Mouse (Mus musculus): ENCODE measurements around the gene Phf21a. TPM values are rescaled to one million over a fixed set of nuclear protein-coding genes. Genes with fewer than 3 reads are reported as not detected.

Gene Phf21a
- polyA plus RNA-seq, 1 experiment from 2014 or later: 37.2 TPM

DNA sequence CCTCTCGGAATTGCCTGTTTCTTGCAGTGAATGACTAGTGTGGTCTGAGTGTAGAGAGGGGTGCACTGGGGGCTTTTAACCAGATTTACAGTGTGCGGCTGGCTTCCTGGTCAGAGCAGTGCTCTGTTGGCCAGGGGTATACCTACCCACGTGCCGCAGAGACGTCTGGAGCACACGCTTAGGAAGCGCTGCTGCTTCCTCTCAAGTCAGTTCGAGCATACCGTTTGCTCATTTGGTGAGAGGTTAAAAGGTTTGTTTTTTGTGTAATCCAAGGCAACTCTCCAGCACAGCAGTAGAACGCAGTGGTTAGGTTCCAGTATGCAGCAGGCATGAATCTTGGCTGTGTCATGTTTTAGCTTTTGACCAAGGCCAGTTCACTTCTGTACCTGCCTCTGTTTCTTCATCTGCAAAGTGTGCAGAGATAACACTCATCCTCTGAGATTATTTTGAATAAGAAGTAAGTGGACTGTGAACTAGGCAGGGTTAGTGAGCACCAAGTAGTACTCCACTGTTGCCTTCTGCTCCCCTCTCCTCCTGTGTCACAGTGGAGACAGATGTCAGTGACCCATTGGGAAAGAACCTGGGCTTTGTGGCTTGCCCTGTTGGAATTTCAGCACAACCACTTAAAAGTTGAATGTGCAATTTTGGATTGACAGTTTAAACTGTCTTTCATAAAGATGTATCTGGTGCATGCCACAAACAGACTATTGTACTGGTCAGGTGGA lies 106.8 kb downstream of the Phf21a start:
- Histone ChIP-seq H3K36me3 (no peaks in the 10 kb centered on the region), H3K27ac (replicated peaks) (no peak overlapping the region), H3K4me1 (replicated peaks) (peaks cover 19% of the 10 kb centered on the region), H3K4me3 (no peak overlapping the region), H3K9me3 (no peaks in the 10 kb centered on the region), H3K9ac (no peak overlapping the region), H3K4me2 (no peak overlapping the region), H3K27me3 (no peaks in the 10 kb centered on the region)
- WGBS: 70% methylated on average over 10 of the region's 10 CpGs
- no peak for ATAC-seq (ENCODE audit: low FRiP score, low read depth)

DNA sequence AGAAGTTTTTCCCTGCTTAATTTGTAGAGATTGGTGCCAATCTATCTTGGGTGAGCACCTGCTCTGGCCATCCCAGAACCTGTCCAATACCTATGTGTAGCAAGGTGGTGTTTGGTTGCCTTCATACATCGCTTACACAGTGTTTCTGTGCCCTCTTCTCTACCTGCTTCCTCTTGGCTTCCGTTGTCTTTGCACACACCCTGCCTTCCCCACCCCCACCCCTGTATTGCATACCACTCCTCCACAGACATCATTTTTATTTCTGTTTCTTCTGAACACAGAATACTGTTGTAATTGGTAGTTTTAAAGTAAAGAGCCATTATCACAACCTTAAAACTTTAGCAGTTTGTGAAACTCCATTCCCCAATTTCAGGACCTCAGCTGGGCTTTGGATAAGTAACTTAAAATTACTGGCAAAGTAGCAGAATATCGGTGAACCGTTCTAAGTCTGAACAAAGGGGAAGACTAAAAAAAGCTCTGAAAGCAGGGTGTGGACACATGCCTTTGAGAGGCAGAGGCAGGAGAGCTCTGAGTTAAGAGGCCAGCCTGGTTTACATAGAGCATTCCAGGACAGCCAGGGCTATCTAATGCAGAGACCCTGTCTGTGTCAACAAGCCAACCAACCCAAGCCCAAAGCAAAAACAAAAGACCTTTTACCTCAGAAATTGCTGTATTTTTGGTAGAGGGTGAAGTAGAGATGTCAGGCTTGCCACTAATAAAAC lies 109.6 kb downstream of the Phf21a start:
- 80% methylated on average over 4 of the region's 4 CpGs for WGBS
- no peaks in the 10 kb centered on the region for H3K36me3 ChIP-seq
- no peak for ATAC-seq (ENCODE audit: low FRiP score, low read depth)
- H3K27me3 ChIP-seq: no peaks in the 10 kb centered on the region
- H3K4me2 ChIP-seq: no peak overlapping the region
- H3K4me3 ChIP-seq: no peak overlapping the region
- H3K4me1 ChIP-seq (replicated peaks): peaks cover 21% of the 10 kb centered on the region
- no peaks in the 10 kb centered on the region for H3K9me3 ChIP-seq
- H3K27ac ChIP-seq (replicated peaks): no peak overlapping the region
- H3K9ac ChIP-seq: no peak overlapping the region

DNA sequence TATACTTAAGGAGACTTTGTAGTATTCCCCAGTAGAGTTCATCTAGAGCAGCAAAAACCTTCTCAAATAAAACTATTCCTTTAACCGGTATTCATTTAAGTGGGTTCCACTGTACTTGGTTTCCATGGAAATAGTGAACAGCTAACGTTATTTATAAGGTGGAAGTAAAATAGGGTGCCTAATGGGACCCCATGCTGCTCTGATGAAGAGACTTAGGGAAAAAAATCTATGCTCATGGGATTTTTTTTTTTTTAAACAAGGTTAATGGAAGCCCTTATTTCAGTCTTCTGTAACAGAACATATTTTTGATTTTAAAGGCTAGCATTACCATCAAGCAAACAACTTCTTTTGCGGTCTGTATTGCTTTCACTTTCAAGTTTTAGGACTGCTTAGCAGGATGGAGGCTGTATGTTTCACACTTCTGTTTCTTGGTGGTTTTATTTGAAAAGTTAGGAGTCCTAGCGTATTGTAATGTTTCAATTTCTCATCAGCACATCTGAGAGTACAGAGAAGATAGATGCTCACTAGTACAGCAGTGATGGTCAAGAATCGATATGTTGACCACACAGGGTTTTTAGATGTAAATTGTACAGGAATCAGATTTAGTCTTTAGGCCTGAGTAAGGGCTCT lies 112.2 kb downstream of the Phf21a start:
- H3K36me3 ChIP-seq: no peaks in the 10 kb centered on the region
- H3K9ac ChIP-seq: no peak overlapping the region
- no peak overlapping the region for H3K27ac ChIP-seq (replicated peaks)
- no peak overlapping the region for H3K4me3 ChIP-seq
- ATAC-seq (ENCODE audit: low FRiP score, low read depth): no peak
- no peaks in the 10 kb centered on the region for H3K27me3 ChIP-seq
- H3K4me2 ChIP-seq: no peak overlapping the region
- H3K9me3 ChIP-seq: no peaks in the 10 kb centered on the region
- 62% methylated on average over 5 of the region's 5 CpGs for WGBS
- H3K4me1 ChIP-seq (replicated peaks): 0 out of 2 replicates have a peak, but pooled peaks cover 2% of the 10 kb centered on the region

DNA sequence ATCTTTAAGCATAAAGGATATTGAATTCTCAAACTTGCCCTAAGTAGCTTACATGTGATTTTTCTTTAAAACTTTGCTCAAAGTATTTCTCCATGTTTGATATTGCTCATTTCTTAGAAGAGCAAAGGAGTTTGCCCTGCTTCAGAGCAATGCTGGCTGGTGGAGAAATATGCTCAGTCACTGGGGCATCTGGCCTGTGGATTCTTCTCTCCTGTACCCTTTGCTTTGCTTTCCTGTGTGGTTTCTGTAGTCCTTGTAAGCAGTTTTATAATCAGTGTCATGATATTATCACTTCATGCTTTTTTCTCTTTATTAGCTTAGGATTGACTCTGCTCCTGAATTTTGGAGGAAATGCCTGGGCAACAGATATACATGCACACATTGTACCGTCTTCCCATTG lies 117.5 kb downstream of the Phf21a start:
- no peaks in the 10 kb centered on the region for H3K27me3 ChIP-seq
- H3K27ac ChIP-seq (replicated peaks): no peak overlapping the region
- H3K9me3 ChIP-seq: no peaks in the 10 kb centered on the region
- no peak overlapping the region for H3K4me2 ChIP-seq
- H3K9ac ChIP-seq: no peak overlapping the region
- H3K4me3 ChIP-seq: no peak overlapping the region
- no peaks in the 10 kb centered on the region for H3K4me1 ChIP-seq (replicated peaks)
- ATAC-seq (ENCODE audit: low FRiP score, low read depth): no peak
- 0 out of 2 replicates have a peak, but pooled peaks cover under 1% of the 10 kb centered on the region for H3K36me3 ChIP-seq
- 97% methylated on average over 1 of the region's 1 CpGs for WGBS

DNA sequence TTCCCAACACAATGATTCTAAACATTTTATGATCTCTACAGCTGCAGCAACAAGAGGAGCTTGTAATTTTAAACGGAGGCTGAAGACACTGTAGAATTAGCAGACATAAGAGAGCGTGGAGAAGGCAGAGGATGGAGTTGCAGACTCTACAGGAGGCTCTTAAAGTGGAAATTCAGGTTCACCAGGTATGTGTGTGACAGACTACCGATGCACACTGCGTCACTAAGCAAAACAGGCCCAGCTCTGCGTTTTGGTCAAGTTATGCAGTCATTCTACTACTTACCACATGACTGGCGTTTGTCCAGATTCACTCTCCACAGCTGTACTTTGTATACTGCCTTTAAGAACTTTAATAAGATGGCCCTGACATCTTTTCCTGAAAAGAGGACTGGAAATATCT lies 128.5 kb downstream of the Phf21a start:
- H3K27me3 ChIP-seq: no peaks in the 10 kb centered on the region
- H3K9me3 ChIP-seq: no peaks in the 10 kb centered on the region
- no peak for ATAC-seq (ENCODE audit: low FRiP score, low read depth)
- no peak overlapping the region for H3K27ac ChIP-seq (replicated peaks)
- no peaks in the 10 kb centered on the region for H3K4me1 ChIP-seq (replicated peaks)
- H3K36me3 ChIP-seq: peaks cover 15% of the 10 kb centered on the region
- no peak overlapping the region for H3K9ac ChIP-seq
- WGBS: 92% methylated on average over 6 of the region's 6 CpGs
- H3K4me3 ChIP-seq: no peak overlapping the region
- no peak overlapping the region for H3K4me2 ChIP-seq

DNA sequence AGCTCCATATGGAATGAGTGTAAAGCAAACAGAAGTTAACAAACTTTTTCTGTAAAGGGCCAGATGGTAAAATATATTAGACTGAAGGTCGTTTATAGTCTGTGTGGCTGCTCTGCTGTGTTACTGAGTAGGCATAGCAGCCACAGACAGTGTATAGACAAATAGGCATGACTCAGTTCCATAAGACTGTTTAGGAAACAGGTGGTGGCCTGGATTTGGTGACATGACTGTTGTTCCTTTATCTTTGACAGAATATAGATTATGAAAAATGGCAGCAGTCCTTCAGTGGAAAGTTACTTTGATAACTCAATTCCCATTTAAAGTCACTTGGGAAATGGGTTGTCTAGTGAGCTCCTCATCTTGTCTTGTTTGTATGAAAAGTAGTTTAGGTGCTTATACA lies 132.7 kb downstream of the Phf21a start:
- Histone ChIP-seq H3K27me3 (no peaks in the 10 kb centered on the region), H3K36me3 (0 out of 2 replicates have a peak, but pooled peaks cover 9% of the 10 kb centered on the region), H3K4me1 (replicated peaks) (no peaks in the 10 kb centered on the region), H3K4me2 (no peak overlapping the region), H3K9ac (no peak overlapping the region), H3K9me3 (no peaks in the 10 kb centered on the region), H3K4me3 (no peak overlapping the region), H3K27ac (replicated peaks) (no peak overlapping the region)
- WGBS: 85% methylated on average over 1 of the region's 1 CpGs
- ATAC-seq (ENCODE audit: low FRiP score, low read depth): no peak

DNA sequence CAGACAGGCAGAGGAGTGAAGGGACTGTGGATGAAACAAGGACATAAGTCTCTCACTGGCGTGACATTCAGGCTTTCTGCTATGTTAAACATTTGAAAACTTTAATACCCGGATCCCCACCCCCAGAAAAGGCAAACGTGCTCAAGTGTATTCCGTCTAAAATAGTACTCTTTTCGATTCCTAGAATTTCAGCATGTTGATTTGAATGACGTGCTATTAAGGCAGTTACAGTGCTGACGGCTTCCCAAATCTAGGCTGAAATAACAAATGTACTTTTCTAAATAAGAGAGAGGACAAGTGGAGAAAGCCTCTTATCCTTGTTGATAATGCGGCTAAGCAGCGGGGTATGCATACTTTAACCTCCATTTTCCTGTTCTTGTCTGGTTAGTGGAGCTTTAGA lies 137.1 kb downstream of the Phf21a start:
- Histone ChIP-seq H3K9ac (no peak overlapping the region), H3K4me2 (no peak overlapping the region), H3K4me3 (no peak overlapping the region), H3K36me3 (peaks cover 27% of the 10 kb centered on the region; the same call in 1 of the 2 replicates), H3K27ac (replicated peaks) (no peak overlapping the region), H3K27me3 (no peaks in the 10 kb centered on the region), H3K4me1 (replicated peaks) (no peaks in the 10 kb centered on the region), H3K9me3 (no peaks in the 10 kb centered on the region)
- WGBS: 94% methylated on average over 9 of the region's 9 CpGs
- no peak for ATAC-seq (ENCODE audit: low FRiP score, low read depth)

DNA sequence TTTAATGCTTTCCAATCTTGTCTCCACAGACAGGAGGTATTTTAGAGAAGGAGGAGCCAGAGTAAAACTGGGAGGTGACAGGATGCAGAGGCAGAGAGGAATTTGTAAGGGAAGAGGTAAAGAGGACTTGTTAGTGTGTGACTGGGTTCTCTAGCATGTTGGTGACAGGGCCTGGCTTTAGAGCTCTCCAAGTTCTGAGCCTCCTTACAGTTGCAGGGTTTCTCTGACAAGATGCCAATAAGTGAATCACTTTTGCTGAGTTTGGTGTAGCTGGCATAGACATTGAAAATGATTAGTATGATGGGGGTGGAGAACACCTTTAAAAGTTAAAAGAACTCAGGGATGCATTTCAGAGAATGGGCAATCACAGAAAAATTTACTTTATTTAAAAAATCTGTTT lies 138.8 kb downstream of the Phf21a start:
- Histone ChIP-seq H3K9ac (no peak overlapping the region), H3K4me2 (no peak overlapping the region), H3K27me3 (no peaks in the 10 kb centered on the region), H3K4me3 (no peak overlapping the region), H3K4me1 (replicated peaks) (no peaks in the 10 kb centered on the region), H3K27ac (replicated peaks) (no peak overlapping the region), H3K36me3 (peaks cover 35% of the 10 kb centered on the region; the same call in 1 of the 2 replicates), H3K9me3 (no peaks in the 10 kb centered on the region)
- ATAC-seq (ENCODE audit: low FRiP score, low read depth): no peak

DNA sequence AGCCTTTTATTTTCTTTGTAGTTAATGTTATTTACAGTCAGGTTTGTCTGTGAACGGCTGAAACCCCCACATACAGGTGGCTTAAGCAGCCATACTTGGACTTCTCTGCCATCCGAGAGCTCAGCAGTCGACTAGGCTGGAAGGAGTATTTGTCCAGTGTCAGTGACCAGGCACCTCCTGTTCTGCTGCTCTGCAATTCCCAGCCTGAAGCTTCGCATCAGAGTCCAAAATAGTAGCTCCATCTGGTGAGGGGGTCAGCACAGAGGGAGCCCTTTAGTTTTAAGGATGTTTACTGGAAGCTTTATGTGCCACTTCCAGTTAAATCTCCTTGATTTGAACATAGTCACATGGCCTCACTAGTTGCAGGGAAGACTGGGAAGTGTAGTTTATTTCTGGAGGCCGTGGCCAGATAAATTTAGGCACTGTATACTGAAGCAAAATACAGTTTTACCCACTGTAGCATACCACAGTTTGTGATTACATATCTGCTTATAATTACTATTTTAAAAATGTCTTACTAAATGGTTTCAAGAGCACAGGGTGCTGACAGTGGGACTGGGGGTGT lies 141.9 kb downstream of the Phf21a start:
- Histone ChIP-seq H3K9me3 (no peaks in the 10 kb centered on the region), H3K27ac (replicated peaks) (no peak overlapping the region), H3K27me3 (no peaks in the 10 kb centered on the region), H3K4me1 (replicated peaks) (no peaks in the 10 kb centered on the region), H3K9ac (no peak overlapping the region), H3K36me3 (peaks cover 36% of the 10 kb centered on the region; the same call in 1 of the 2 replicates), H3K4me2 (no peak overlapping the region), H3K4me3 (no peak overlapping the region)
- 93% methylated on average over 5 of the region's 5 CpGs for WGBS
- no peak for ATAC-seq (ENCODE audit: low FRiP score, low read depth)

DNA sequence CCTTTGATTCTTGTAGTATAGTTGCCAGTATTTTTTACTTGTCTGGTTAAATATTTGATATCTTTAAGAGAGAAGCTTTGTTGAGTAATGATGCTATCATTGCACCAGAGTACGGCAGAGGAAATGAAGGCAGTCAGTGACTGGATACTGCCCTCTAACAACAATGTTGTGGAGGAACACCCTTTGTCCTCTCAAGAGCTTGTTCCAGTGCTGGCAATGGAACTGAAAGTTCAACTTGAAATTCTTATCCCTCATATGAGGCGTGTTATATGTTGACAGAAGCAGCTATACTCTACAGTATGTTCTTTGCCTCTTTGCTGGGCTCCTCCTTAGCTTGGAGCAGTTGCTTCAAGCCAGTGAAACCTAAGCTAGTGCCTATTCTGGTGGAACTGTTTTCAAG lies 147.4 kb downstream of the Phf21a start:
- H3K27ac ChIP-seq (replicated peaks): no peak overlapping the region
- no peaks in the 10 kb centered on the region for H3K4me1 ChIP-seq (replicated peaks)
- H3K9ac ChIP-seq: no peak overlapping the region
- no peak for ATAC-seq (ENCODE audit: low FRiP score, low read depth)
- no peak overlapping the region for H3K4me2 ChIP-seq
- H3K4me3 ChIP-seq: no peak overlapping the region
- peaks cover 13% of the 10 kb centered on the region; the same call in 1 of the 2 replicates for H3K36me3 ChIP-seq
- WGBS: 88% methylated on average over 2 of the region's 2 CpGs
- no peaks in the 10 kb centered on the region for H3K9me3 ChIP-seq
- no peaks in the 10 kb centered on the region for H3K27me3 ChIP-seq

DNA sequence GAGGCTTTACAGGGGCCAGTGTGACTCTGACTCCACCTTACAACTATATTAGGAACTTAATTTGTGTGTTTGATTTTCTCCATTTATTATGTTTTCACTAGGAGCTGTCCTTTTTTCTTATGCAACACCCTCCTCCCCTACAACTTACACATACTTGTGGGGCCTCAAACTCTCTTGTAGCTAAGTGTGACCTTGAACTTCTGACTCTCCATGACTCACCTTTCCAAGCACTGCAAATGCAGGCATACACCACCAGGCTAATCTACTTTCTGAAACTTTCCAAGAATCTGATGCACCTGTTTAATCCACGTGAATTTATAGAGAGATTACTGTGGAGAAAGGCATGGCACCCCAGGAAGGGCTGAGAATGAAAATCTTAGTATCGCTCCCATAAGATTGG lies 147.9 kb downstream of the Phf21a start:
- no peaks in the 10 kb centered on the region for H3K9me3 ChIP-seq
- H3K36me3 ChIP-seq: peaks cover 13% of the 10 kb centered on the region; the same call in 1 of the 2 replicates
- no peaks in the 10 kb centered on the region for H3K27me3 ChIP-seq
- no peak overlapping the region for H3K4me2 ChIP-seq
- H3K4me1 ChIP-seq (replicated peaks): no peaks in the 10 kb centered on the region
- H3K4me3 ChIP-seq: no peak overlapping the region
- H3K27ac ChIP-seq (replicated peaks): no peak overlapping the region
- ATAC-seq (ENCODE audit: low FRiP score, low read depth): no peak
- H3K9ac ChIP-seq: no peak overlapping the region
- 95% methylated on average over 2 of the region's 2 CpGs for WGBS

DNA sequence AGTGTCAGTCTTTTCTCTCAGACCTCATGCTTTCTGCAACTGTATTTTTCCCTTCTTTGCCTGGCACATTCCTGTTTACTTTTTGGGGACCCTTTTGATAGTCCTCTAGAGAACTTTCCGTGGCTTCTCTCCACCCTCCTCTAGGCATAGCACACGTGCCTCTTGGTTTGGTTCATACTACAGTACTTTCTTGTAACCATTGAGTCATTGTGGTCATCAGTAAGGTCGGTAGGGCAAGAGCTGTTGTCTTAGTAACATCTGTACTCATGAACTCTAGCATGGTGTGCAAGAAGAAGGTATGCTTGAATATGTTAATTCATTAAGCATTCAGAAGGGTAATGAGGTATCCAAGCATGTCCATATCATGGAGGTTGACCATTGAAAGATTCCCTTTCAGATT lies 148.4 kb downstream of the Phf21a start:
- Histone ChIP-seq H3K4me1 (replicated peaks) (no peaks in the 10 kb centered on the region), H3K4me2 (no peak overlapping the region), H3K9me3 (no peaks in the 10 kb centered on the region), H3K4me3 (no peak overlapping the region), H3K27me3 (no peaks in the 10 kb centered on the region), H3K36me3 (peaks cover 9% of the 10 kb centered on the region; the same call in 1 of the 2 replicates), H3K27ac (replicated peaks) (no peak overlapping the region), H3K9ac (no peak overlapping the region)
- no peak for ATAC-seq (ENCODE audit: low FRiP score, low read depth)
- 86% methylated on average over 3 of the region's 3 CpGs for WGBS

Data from hindbrain, embryonic 15.5 days (tissue).